Mouse (Mus musculus): ENCODE results near the gene Frmd6.

The Frmd6 gene

GRCm38 (mm10) chr12:70811772-70812171 lies 13.5 kb upstream of the Frmd6 start:
- DNase-seq, result no peak

GRCm38 (mm10) chr12:70812176-70812575 lies 13.1 kb upstream of the Frmd6 start:
- DNase-seq, result no peak

GRCm38 (mm10) chr12:70812822-70813465 lies 12.4 kb upstream of the Frmd6 start:
- DNase-seq, result no peak

GRCm38 (mm10) chr12:70816731-70817130 lies 8.6 kb upstream of the Frmd6 start:
- no peak for DNase-seq

GRCm38 (mm10) chr12:70824017-70824416 lies 1.3 kb upstream of the Frmd6 start:
- DNase-seq, result no peak

GRCm38 (mm10) chr12:70825651-70826317 lies 470 bp downstream of the Frmd6 start:
- DNase-seq, result no peak

GRCm38 (mm10) chr12:70826318-70827072 lies 1.2 kb downstream of the Frmd6 start:
- peak in 1 of 2 experiments; percentile 30 for DNase-seq

GRCm38 (mm10) chr12:70827187-70827900 lies 2.0 kb downstream of the Frmd6 start:
- peak; percentile 31 to 42 for DNase-seq

- no peak for DNase-seq
Measured at GRCm38 (mm10) chr12:70827901-70828271, 2.6 kb downstream of the Frmd6 start.

GRCm38 (mm10) chr12:70830982-70831566 lies 5.8 kb downstream of the Frmd6 start:
- no peak for DNase-seq

- DNase-seq, result no peak
Measured at GRCm38 (mm10) chr12:70832216-70832998, 7.1 kb downstream of the Frmd6 start.

GRCm38 (mm10) chr12:70833050-70833449 lies 7.7 kb downstream of the Frmd6 start:
- no peak for DNase-seq

GRCm38 (mm10) chr12:70834043-70834442 lies 8.7 kb downstream of the Frmd6 start:
- no peak for DNase-seq

GRCm38 (mm10) chr12:70835004-70835403 lies 9.7 kb downstream of the Frmd6 start:
- no peak for DNase-seq

- DNase-seq, result no peak
Measured at GRCm38 (mm10) chr12:70837792-70838321, 12.5 kb downstream of the Frmd6 start.

GRCm38 (mm10) chr12:70845371-70845770 lies 20.1 kb downstream of the Frmd6 start:
- no peak for DNase-seq

- DNase-seq, result no peak
Measured at GRCm38 (mm10) chr12:70849024-70849423, 23.7 kb downstream of the Frmd6 start.

GRCm38 (mm10) chr12:70849517-70850291 lies 24.4 kb downstream of the Frmd6 start:
- DNase-seq, result no peak

GRCm38 (mm10) chr12:70851342-70851960 lies 26.1 kb downstream of the Frmd6 start:
- DNase-seq, result no peak

- DNase-seq, result peak; percentile 50 to 66
Measured at GRCm38 (mm10) chr12:70853026-70853425, 27.7 kb downstream of the Frmd6 start.

All from thymus, postnatal 36 days (tissue).